Mouse (Mus musculus) WW6 (cell line): ENCODE results near the gene St8sia1.

Experiments used
- DNase-seq: peaks from one replicate; pipeline ENCODE4 v3.0.0-alpha.2; 2013; ENCODE audit warnings: low read depth, low spot score

St8sia1 gene

DNA sequence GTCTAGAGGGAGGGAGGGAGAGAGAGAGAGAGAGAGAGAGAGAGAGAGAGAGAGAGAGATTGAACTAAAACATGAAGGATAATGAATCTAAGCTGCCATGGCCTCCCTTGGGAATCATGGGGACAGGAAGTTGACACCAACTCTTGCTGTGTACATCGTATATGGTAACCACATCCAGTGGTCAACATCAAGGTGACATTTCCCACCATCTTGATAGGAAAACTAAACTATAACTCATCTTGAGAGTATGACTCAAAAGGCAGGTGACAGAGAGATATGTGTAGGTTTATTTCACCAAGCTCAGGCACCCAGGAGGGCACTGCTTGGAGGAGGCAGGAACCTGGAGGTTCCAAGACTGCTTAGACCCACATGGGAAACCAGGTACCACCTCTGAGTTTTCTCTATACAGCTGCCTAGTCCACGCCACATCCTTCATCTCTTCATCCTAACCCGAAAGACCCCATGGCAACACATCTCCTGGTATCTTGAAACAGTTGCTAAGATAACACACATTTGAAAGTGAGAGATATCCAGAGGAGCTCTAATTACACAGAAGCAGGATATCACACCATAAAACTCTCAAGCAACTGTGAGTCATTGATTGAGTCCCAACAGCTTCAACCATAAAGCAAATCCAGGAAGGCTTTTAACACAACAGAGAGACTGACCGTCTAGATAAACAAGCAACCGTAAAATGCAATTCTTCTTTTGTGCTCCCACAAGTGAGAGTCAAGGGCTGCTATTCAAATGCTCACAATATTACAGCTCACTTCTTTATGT is 141.1 kb downstream of the St8sia1 start:
- DNase-seq = no peak

DNA sequence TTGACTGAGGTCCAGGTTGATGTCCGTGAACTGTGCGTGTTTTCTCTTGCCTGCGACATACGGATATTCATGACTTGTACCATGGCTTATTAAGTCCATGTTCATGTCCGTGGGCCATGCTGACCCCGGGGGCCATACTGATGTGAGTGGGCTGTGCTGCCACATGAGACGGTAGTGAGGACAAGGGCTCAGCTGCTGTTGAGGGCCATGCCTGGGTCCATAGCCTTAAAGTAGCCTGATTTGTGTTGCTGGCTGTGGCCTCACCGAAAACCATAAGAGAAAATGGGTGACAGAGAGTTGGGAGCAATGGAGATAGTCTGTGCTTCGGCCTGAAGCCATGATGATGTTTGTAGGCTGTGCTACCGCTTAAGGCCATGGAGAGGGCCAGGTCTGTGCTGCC is 145.9 kb downstream of the St8sia1 start:
- no peak for DNase-seq

GRCm38 (mm10) chr6:142815513-142815912 is 148.7 kb downstream of the St8sia1 start:
- DNase-seq = no peak

- peak; percentile 83 for DNase-seq
Measured at GRCm38 (mm10) chr6:142814495-142814921, 149.7 kb downstream of the St8sia1 start.

DNA sequence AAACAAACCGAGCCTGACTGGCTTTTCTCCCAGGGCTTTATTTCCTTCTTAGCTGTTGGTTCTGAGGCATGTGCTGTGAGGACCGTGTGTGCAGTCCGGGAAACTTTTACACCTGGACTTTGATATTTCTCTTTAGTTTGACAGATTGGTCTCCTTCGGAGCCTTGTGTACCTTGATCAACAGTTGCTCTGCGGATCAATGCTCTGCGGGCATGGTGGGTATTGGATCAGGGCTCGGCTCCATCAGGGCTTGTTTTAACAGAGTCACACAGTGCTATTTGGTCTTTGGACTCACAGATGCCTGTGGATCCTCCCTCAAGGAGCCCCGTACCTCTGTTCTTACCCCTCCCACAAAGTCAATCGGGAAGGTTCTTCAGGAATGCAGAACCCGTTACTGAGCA is 150.2 kb downstream of the St8sia1 start:
- peak; percentile 16 for DNase-seq

DNA sequence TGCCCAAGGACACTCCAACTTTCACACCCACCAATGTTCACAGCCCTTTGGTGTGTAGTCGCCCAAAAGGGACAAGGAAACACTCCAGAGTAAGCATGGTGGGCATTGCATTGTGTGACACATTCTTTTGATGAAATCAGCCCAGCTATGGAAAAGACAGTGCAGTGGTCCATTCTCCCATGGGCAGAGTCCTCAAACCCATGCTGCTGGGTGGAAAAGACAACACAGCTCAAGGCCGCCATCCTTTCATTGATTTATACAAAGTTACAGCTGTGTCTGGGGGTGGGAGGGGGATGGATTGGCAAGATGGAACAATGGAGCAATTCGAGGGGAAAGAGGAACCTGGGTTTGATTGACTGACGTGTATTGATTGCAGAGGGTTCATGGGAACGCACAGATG is 151.3 kb downstream of the St8sia1 start:
- DNase-seq = no peak

GRCm38 (mm10) chr6:142810239-142810638 is 154.0 kb downstream of the St8sia1 start:
- no peak for DNase-seq

DNA sequence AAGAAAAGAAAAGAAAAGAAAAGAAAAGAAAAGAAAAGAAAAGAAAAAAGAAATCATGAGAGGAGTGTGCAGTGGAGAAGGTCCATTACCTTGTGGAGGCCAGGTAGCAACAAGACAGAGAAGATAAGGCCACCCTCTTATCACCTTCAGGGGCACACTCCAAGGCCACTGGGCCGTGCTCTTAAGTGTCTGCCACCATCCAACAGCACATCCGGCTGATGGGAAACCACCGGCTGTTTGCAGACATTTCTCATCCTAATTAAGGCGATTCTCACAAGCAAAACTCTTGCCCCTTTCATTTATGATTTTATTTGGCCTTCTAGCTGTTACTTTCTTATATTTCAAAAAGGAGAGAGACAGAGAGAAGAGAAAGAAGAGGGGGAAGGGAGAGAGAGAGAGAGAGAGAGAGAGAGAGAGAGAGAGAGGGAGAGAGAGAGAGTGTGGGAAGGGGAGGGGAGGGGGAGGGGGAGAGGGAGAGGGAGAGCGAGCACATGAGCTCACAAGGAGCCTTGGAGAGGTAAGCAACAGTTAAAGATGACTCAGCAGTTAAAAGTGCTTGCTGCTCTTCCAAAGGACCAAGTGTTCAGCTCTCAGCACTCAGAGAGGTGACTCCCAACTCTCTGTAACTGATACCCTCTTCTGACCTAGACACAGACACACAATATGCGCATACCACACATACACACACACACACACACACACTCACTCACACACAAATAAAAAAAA is 154.7 kb downstream of the St8sia1 start:
- no peak for DNase-seq

DNA sequence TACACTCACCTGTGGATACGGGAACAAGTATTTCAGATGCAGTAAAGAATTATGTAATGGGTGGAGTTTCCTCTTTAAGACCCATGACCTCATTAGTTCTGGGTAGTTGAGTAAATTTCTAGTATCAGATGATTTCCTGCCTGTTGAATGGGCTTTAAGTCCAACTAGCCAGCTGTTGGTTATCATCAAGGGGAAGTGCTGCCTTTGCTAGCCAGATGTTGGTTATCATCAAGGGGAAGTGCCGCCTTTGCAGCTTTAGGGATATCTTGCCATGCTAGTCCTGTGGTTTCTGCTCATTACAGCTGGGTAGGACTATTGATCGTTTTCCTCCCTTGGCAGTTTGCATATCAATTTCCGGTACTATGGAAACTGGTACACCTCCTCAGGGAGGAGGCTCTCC is 157.9 kb downstream of the St8sia1 start:
- no peak for DNase-seq

DNA sequence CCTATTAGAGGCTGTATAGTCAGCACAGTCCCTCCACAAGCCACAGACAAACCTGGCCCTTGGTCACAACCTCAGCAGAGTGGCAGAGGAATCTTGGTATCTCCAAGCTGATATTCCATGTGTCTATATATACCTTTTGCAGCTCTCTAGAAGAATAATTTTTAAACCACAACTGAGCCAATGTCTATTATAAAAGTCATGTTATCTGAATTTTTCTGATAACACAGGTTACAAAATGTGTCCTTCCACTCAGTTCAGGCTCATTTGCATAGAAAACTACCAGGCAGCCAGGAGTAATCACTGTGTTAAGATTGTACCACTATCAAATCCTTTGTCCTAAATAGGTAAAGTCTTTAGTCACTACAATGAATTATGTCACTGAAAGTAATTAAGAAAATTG is 159.8 kb downstream of the St8sia1 start, which contains the start of gene Sult6b2:
Gene Sult6b2, minus strand, starts transcription at position 101 of the 400 bp plus-strand sequence.
- DNase-seq = no peak

DNA sequence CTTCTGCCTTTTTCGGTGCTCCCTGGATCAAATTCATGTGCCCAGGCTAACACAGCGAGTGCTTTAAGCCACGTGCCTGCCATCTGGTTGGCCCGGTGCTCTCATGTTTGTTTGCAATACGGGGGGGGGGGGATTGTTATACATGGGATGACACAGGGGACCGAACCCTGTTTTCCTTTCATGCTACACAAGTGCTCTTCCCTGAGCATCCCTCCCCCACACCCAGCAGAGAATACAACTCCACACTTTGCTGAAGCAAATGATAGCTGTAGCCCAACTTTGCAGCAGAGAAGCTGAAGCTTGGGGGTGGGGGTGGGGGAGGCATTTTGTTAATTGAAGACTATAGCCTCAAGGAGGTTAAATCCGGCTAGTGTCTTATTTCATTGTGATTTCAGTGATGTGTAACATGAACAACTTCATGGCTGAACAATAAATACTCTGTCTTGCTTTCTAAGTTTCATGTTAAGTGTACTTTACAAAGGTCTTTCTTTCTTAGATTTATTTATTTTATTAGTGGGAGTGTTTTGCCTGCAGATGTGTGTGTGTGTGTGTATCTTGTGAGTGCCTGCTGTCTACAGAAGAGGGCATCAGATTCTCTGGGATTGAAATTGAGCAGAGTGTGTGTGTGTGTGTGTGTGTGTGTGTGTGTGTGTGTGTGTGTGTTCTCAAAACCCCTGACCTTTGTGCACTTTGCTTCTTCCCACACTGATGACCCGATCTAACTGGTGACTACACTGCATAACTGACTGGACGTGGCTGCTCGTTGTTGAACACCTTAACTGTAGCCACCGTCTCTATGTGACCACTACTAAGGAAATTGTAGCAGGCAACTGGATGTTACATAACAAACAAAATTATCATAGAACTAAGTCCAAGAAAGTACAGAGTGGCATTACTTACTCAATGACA is 161.4 kb downstream of the St8sia1 start:
- no peak for DNase-seq

- no peak for DNase-seq
Measured at GRCm38 (mm10) chr6:142801687-142802086, 162.6 kb downstream of the St8sia1 start.

GRCm38 (mm10) chr6:142799704-142800374 is 164.4 kb downstream of the St8sia1 start:
- DNase-seq = no peak

GRCm38 (mm10) chr6:142798837-142799236 is 165.4 kb downstream of the St8sia1 start:
- no peak for DNase-seq

GRCm38 (mm10) chr6:142797996-142798395 is 166.3 kb downstream of the St8sia1 start:
- DNase-seq = no peak

GRCm38 (mm10) chr6:142795655-142796441 is 168.4 kb downstream of the St8sia1 start:
- no peak for DNase-seq

GRCm38 (mm10) chr6:142795087-142795486 is 169.2 kb downstream of the St8sia1 start:
- no peak for DNase-seq

GRCm38 (mm10) chr6:142793468-142793867 is 170.8 kb downstream of the St8sia1 start:
- DNase-seq = no peak

DNA sequence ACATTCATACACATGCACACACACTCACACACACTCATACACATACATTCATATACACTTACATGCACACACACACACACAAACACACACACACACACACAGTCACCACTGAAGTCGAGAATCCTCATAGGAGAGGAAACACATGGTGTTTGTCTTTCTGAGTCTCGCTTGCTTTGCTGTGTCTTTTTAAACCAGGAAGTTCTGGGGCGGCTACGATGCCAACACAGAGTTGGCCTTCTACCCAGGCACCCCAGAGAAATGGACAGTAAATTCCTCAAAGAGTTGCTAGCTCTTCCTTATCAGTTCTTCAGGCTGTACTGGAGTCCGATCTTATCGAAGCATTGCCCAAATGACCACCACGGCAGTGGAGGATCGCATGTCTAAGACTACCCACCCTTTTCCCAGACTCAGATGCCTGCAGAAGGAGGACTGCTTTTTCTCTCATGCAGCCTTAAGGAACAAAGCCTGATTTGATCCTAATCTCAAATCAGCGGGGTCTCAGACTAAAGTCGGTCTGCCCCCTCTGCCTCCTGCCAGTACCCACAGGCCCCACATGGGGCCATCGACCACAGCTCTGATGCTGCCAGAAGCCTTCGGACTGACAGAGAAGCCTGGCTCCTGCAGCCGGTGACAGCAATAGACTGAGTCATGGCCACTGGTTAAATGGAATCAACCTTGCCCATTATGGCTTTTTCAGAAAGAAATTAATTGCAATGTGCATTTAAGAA is 171.8 kb downstream of the St8sia1 start:
- DNase-seq = no peak

- no peak for DNase-seq
Measured at GRCm38 (mm10) chr6:142789736-142790135, 174.5 kb downstream of the St8sia1 start.
